Mouse (Mus musculus) olfactory bulb, adult 2 months (tissue): ENCODE results near the gene Fgfr2. TPM values are rescaled to one million over a fixed set of nuclear protein-coding genes. Genes with fewer than 3 reads are reported as not detected.

Experiments used
- H3K27ac ChIP-seq: fragments of 200-500 bp; 2 replicates; pipeline ENCODE4 v1.5.1; 2012; ENCODE audit warnings: low read depth, low read length; ENCODE audit not compliant: insufficient read depth
- H3K4me1 ChIP-seq: fragments of 200-500 bp; 2 replicates; pipeline ENCODE4 v1.6.1; 2012; ENCODE audit warnings: low read length; ENCODE audit not compliant: control insufficient read depth, insufficient read depth
- H3K4me3 ChIP-seq: fragments of 200-500 bp; 2 replicates; pipeline ENCODE4 v1.5.1; 2012; ENCODE audit warnings: mild to moderate bottlenecking, low read depth, low read length, moderate library complexity; ENCODE audit not compliant: insufficient read depth
- CTCF ChIP-seq: fragments of 200-500 bp; IDR thresholded peaks from 2 replicates; pipeline ENCODE4 v1.5.1; 2012; ENCODE audit warnings: low read depth, mild to moderate bottlenecking, low read length, moderate library complexity; ENCODE audit not compliant: insufficient read depth
- POLR2A ChIP-seq: fragments of 200-500 bp; IDR thresholded peaks from 2 replicates; pipeline ENCODE4 v1.6.1; 2012; ENCODE audit warnings: mild to moderate bottlenecking, low read depth, low read length, moderate library complexity; ENCODE audit not compliant: insufficient read depth
- WGBS: fragments of 180-500 bp; shearing (Covaris S2); methylation state at CpG from one replicate; pipeline ENCODE4 v1.1.7; 2018; 5-methylcytosine and 5-hydroxymethylcytosine counted together
- polyA plus RNA-seq: library from polyadenylated mRNA; stranded (reverse); fragments of >200 nt; gene quantifications from 2 replicates; pipeline ENCODE4 v1.2.4, GENCODE M21; 2012; ENCODE audit warnings: low replicate concordance; ENCODE audit not compliant: missing spikeins, insufficient read depth, insufficient read length

Fgfr2 gene
- polyA plus RNA-seq, 1 experiment: not detected

GRCm38 (mm10) chr7:130796786-130797185 is 2326.4 kb downstream of the Fgfr2 start:
- Histone ChIP-seq H3K4me1 (0 out of 2 replicates have a peak, but pooled peaks cover 3% of the 10 kb centered on the region), H3K4me3 (no peak overlapping the region), H3K27ac (no peak overlapping the region)
- TF ChIP-seq CTCF: peak; percentile 31; the same call in 1 of the 2 replicates
- TF ChIP-seq POLR2A: no peak
- WGBS: 75% methylated on average over 8 of the region's 8 CpGs

GRCm38 (mm10) chr7:130793671-130794070 is 2329.5 kb downstream of the Fgfr2 start:
- 0 out of 2 replicates have a peak, but pooled peaks cover 3% of the 10 kb centered on the region for H3K4me1 ChIP-seq
- WGBS: 86% methylated on average over 9 of the region's 9 CpGs
- no peak overlapping the region for H3K27ac ChIP-seq
- H3K4me3 ChIP-seq: no peak overlapping the region
- TF ChIP-seq POLR2A (no peak), CTCF (no peak)

GRCm38 (mm10) chr7:130789456-130789855 is 2333.7 kb downstream of the Fgfr2 start:
- Histone ChIP-seq H3K27ac (no peak overlapping the region), H3K4me1 (peaks cover 3% of the 10 kb centered on the region; the same call in 1 of the 2 replicates), H3K4me3 (no peak overlapping the region)
- TF ChIP-seq CTCF: no peak
- no peak for TF ChIP-seq POLR2A
- 92% methylated on average over 7 of the region's 7 CpGs for WGBS

GRCm38 (mm10) chr7:130788950-130789349 is 2334.2 kb downstream of the Fgfr2 start:
- Histone ChIP-seq H3K4me1 (peaks cover 3% of the 10 kb centered on the region; the same call in 1 of the 2 replicates), H3K27ac (no peak overlapping the region), H3K4me3 (no peak overlapping the region)
- TF ChIP-seq CTCF (no peak), POLR2A (no peak)
- WGBS: 92% methylated on average over 3 of the region's 3 CpGs

- H3K27ac ChIP-seq: no peak overlapping the region
- no peak for TF ChIP-seq POLR2A
- no peak for TF ChIP-seq CTCF
- H3K4me1 ChIP-seq: peaks cover 3% of the 10 kb centered on the region; the same call in 1 of the 2 replicates
- WGBS: 98% methylated on average over 4 of the region's 4 CpGs
- H3K4me3 ChIP-seq: no peak overlapping the region
These were observed 2335.6 kb downstream of the Fgfr2 start for GRCm38 (mm10) chr7:130787537-130787936.

- TF ChIP-seq POLR2A (no peak), CTCF (no peak)
- H3K27ac ChIP-seq: no peak overlapping the region
- peaks cover 3% of the 10 kb centered on the region; the same call in 1 of the 2 replicates for H3K4me1 ChIP-seq
- no peak overlapping the region for H3K4me3 ChIP-seq
- 84% methylated on average over 5 of the region's 5 CpGs for WGBS
These were observed 2336.4 kb downstream of the Fgfr2 start for GRCm38 (mm10) chr7:130786708-130787107.

- TF ChIP-seq POLR2A: no peak
- no peak for TF ChIP-seq CTCF
- 70% methylated on average over 12 of the region's 12 CpGs for WGBS
- no peak overlapping the region for H3K27ac ChIP-seq
- H3K4me3 ChIP-seq: no peak overlapping the region
- H3K4me1 ChIP-seq: peaks cover 3% of the 10 kb centered on the region; the same call in 1 of the 2 replicates
These were observed 2337.1 kb downstream of the Fgfr2 start for GRCm38 (mm10) chr7:130785923-130786575.

- peaks cover 3% of the 10 kb centered on the region; the same call in 1 of the 2 replicates for H3K4me1 ChIP-seq
- TF ChIP-seq POLR2A: no peak
- no peak for TF ChIP-seq CTCF
- H3K4me3 ChIP-seq: no peak overlapping the region
- WGBS: 68% methylated on average over 5 of the region's 5 CpGs
- H3K27ac ChIP-seq: no peak overlapping the region
These were observed 2340.6 kb downstream of the Fgfr2 start for GRCm38 (mm10) chr7:130782501-130783050.

- Histone ChIP-seq H3K27ac (no peak overlapping the region), H3K4me1 (no peaks in the 10 kb centered on the region; the same call in 1 of the 2 replicates), H3K4me3 (no peak overlapping the region)
- no peak for TF ChIP-seq POLR2A
- 76% methylated on average over 5 of the region's 5 CpGs for WGBS
These were observed 2342.2 kb downstream of the Fgfr2 start for GRCm38 (mm10) chr7:130780866-130781419.
